Mouse (Mus musculus) cortical plate, adult 2 months (tissue): ENCODE results near the gene Fars2. TPM values are rescaled to one million over a fixed set of nuclear protein-coding genes. Genes with fewer than 3 reads are reported as not detected.

ENCODE experiments used
- H3K27ac ChIP-seq: fragments of 200-500 bp; 2 replicates; pipeline ENCODE4 v1.5.1; 2012; ENCODE audit warnings: low read length, control low read depth, inconsistent platforms; ENCODE audit not compliant: insufficient read depth
- H3K4me1 ChIP-seq: fragments of 200-500 bp; 2 replicates; pipeline ENCODE4 v1.6.1; 2011; ENCODE audit warnings: low read length; ENCODE audit not compliant: control insufficient read depth, insufficient read depth
- H3K4me3 ChIP-seq: fragments of 200-500 bp; 2 replicates; pipeline ENCODE4 v1.5.1; 2011; ENCODE audit warnings: mild to moderate bottlenecking, low read length, control low read depth; ENCODE audit not compliant: insufficient read depth
- CTCF ChIP-seq: fragments of 200-500 bp; IDR thresholded peaks from 2 replicates; pipeline ENCODE4 v1.5.1; 2011; ENCODE audit warnings: mild to moderate bottlenecking, control low read depth, low read length; ENCODE audit not compliant: insufficient read depth; ENCODE audit errors: extremely low read depth
- POLR2A ChIP-seq: fragments of 200-500 bp; IDR thresholded peaks from 2 replicates; pipeline ENCODE4 v1.6.1; 2011; ENCODE audit warnings: mild to moderate bottlenecking, low read length, control low read depth; ENCODE audit not compliant: insufficient read depth; ENCODE audit errors: extremely low read depth
- polyA plus RNA-seq: library from polyadenylated mRNA; depleted of rRNA; stranded (reverse); fragments of >200 nt; gene quantifications from 2 replicates; pipeline ENCODE4 v1.2.3, GENCODE M21; 2012

The Fars2 gene
- polyA plus RNA-seq, 1 experiment, result 33.1 TPM

DNA sequence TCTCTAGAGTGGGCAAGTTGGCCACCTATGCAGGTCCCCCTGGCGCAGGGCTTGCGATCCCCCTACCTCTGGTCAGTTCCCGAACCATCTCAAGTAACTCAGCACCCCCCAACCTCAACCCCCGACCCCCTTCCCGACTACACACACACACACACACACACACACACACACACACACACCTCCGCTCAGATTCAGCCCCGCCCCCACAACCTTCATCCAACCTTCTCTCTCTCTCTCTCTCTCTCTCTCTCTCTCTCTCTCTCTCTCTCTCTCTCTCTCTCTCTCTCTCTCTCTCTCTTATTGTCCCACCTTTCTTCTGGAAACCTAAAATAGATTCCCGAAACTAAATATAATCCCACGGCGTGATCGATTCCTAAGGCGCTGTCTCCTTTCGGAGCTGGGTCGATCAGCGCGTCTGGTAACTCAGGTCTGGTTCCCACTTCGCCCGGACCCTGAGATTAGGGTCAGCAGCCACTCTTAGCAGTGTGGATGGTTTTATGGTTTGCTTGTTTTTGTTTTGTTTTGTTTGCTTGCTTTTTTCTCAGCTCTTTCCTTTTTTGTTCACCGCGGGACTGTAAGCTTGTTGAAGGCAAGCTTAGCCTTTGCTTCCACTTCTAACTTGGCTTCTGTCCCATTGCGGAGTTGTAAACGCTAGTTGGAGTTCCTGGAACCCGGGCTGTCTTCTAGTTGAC lies 610.7 kb downstream of the Fars2 start:
- H3K4me1 ChIP-seq, result peaks cover 2% of the 10 kb centered on the region; the same call in 1 of the 2 replicates
- TF ChIP-seq CTCF, result no peak
- TF ChIP-seq POLR2A, result no peak
- H3K4me3 ChIP-seq, result peak overlapping the region; percentile 17; the same call in 1 of the 2 replicates
- H3K27ac ChIP-seq, result peak overlapping the region; percentile 44; the same call in 1 of the 2 replicates

DNA sequence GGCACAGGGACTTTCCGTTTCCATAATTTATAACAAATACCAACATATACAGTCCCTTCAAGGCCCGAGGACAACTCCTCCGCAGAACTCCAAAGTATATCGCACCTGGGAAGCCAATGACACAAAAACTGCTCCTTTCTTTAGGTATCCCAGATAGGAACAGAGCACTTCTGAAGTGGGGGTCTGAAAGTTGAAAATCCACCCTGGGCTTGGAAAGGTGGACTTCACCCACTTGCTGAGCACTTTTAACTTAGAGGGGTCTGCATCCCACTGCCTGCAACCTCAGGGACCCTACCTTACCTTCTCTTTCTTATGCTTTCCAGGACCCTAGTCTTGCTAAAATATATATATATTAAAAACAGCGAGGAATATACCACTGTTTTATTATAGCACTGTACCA lies 611.3 kb downstream of the Fars2 start:
- no peak overlapping the region for H3K4me3 ChIP-seq
- TF ChIP-seq CTCF (no peak), POLR2A (no peak)
- H3K4me1 ChIP-seq, result peaks cover 2% of the 10 kb centered on the region; the same call in 1 of the 2 replicates
- no peak overlapping the region for H3K27ac ChIP-seq

DNA sequence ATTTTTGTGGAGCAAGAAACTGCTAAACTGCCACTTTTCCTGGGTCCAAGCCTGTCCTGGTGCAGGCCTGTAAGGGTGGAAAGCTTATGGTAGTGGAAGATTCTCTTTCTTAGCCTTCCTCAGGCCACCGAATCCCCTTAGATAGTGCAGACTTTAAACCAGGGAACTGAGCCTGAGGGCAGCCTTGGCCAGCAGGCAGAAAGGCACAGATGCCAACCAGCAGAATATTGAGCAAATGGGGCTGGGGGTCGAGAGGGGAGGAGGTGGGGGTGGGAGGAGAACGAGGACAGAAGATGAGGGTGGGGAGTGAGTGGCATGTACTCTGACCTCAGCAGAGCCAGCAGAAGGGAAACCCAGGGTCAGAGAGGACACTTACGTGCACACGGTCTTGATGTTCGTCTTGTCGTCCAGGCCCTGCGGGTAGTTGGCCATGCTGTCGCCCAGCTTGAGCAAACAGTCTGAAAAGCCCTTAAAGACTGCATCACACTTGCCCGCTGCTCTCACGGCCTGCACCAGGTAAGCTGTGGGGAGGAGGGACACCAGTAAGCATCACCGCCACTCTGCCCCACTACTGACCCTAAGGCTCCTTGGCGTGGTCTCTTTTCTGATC lies 612.6 kb downstream of the Fars2 start:
- Histone ChIP-seq H3K4me1 (peaks cover 2% of the 10 kb centered on the region; the same call in 1 of the 2 replicates), H3K4me3 (peak overlapping the region; percentile 55; the same call in 1 of the 2 replicates), H3K27ac (peak overlapping the region; percentile 47; the same call in 1 of the 2 replicates)
- no peak for TF ChIP-seq POLR2A
- no peak for TF ChIP-seq CTCF

DNA sequence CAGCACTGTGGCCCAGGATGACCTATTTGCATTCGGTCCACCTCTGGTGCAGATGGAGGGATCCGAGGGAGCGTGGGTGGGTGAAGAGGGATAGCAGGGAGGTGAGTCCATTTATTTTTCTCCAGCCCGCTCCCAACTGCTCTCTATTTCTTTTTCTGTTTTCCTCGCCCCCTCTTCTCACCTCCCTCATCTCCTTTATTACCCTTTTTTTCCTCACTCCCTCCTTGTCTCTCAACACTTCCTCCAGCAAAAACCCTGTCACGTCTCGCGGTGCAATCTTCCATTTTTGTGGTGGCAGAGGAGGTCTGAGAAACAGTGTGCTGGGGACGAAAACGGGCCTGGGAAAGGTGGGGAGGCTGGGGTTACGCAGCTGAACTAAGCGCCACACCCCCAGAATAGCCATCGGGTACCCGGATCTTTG lies 613.1 kb downstream of the Fars2 start:
- peak overlapping the region; percentile 47; the same call in 1 of the 2 replicates for H3K27ac ChIP-seq
- no peaks in the 10 kb centered on the region; the same call in 1 of the 2 replicates for H3K4me1 ChIP-seq
- peak overlapping the region; percentile 55; the same call in 1 of the 2 replicates for H3K4me3 ChIP-seq
- no peak for TF ChIP-seq CTCF
- TF ChIP-seq POLR2A, result 0 out of 2 replicates have a peak, but pooled peaks have one; percentile 3

DNA sequence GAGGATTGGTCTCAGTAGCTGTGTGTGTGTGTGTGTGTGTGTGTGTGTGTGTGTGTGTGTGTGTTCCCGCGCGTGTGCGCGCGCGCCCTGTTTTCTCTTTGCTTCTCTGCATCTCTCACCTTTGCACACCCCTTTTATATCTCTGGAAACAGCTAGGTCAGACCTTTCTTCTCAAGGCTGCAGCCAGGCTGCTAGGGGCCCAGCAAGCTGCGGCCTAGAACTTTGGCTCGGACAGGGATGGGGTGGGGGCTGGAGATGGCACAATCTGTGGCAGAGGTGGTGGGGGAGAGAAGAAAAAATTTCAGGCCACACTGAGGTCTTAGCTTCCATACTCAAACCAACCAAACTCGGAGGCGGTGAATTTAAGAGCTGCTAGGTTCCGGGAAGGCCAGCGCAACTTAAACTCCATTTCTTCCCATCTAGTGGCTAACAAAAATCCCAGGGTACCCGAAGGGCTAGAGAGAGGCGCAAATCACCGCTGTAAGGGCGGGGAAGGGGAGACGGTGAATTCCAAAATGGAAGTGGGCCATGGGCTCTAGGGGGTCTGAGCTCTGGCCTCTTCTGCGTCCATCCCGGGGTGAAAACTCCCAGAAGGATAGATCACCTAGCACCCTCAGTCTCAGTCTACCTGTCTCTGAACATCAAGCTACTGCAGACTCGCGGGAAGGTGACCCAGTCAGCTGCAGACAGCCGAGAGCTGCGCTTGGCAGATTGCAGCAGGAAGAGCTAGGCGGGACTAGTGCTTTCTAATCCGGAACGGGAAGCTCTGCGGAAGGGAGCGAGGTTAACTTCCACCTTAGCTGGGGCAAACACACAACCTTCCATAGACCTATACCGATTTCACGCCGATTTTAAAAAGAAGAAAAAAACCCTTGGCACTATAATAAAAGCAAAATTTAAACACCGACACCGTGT lies 614.1 kb downstream of the Fars2 start:
- Histone ChIP-seq H3K27ac (peak overlapping the region; percentile 86), H3K4me1 (no peaks in the 10 kb centered on the region), H3K4me3 (peak overlapping the region; percentile 55)
- peak; percentile 62 for TF ChIP-seq POLR2A
- no peak for TF ChIP-seq CTCF

DNA sequence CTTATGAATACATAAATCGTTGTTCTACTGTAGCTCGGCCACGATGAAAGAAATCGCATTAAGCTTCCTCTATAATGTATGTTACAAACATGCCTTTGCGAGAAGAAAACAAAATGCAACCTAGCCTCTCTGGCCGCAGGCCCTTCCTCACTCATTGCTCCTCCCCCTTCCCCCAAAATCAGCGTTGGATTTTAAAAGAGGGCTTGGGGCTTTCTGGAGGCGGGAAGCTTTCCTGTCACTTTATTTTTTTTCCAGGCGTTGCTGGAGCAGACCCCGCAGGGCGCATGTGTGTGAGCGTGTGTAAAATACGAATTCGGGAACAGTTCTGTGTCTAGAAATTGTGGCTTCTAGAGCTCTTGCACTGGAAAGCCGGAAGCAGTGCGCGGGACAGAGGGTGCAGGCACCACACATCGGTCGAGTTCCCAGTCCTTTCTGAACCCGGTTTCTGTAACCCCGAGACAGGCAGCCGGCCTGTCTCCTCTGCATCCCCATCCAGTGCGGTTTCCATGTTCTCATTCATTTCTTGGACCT lies 614.8 kb downstream of the Fars2 start:
- Histone ChIP-seq H3K4me1 (no peaks in the 10 kb centered on the region), H3K27ac (peak overlapping the region; percentile 86), H3K4me3 (peak overlapping the region; percentile 55)
- TF ChIP-seq POLR2A (peak; percentile 41; the same call in 1 of the 2 replicates), CTCF (no peak)

DNA sequence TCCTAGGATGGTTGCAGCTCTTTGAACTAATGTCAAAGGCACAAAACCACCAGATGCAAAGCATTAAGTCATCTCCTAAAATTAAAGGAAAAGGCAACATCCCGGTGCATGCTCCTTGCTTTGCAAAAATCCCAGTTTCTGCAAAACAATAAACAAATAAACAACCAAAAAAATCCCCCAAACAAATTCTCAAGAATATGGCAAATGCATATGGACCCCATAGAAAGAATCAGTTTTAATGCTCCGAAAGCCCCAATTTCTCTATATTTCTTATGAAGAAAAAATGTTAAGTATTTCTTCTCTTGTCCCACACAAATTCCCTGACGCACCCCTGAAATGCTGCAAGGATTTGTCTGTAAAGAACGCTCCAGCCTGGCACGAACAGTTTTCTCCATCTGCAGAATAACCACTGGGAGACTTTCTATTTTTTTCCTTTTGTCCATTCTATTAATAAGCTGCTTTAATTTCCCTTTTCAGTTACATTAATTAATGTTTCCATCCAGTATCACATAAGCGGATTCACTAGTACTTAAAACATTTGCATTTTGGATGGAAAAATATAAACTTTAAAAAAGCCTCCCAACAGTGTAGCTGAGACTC lies 615.8 kb downstream of the Fars2 start:
- TF ChIP-seq POLR2A (no peak), CTCF (no peak)
- Histone ChIP-seq H3K4me3 (peak overlapping the region; percentile 55), H3K27ac (peak overlapping the region; percentile 82; the same call in 1 of the 2 replicates), H3K4me1 (no peaks in the 10 kb centered on the region)

DNA sequence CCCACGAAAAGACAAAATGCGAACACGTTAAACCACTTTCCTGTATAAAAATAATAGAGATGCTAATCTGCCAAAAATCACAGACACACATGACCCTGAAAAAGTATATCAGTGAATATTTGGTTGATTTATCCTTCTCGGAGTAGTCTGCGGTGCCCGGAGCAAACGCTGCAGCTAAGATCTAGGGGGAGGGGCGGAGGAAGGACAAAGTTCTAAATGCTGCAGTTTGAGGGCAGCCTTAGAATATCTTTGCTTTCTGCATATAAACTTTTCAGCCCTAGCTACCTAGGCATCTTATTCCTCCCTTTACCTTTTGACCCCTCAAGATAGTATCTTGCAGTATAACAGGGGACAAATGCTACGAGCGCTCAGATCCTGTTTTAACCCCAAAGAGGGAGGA lies 616.4 kb downstream of the Fars2 start:
- Histone ChIP-seq H3K27ac (peak overlapping the region; percentile 82), H3K4me3 (peak overlapping the region; percentile 55), H3K4me1 (no peaks in the 10 kb centered on the region)
- no peak for TF ChIP-seq POLR2A
- TF ChIP-seq CTCF, result no peak

DNA sequence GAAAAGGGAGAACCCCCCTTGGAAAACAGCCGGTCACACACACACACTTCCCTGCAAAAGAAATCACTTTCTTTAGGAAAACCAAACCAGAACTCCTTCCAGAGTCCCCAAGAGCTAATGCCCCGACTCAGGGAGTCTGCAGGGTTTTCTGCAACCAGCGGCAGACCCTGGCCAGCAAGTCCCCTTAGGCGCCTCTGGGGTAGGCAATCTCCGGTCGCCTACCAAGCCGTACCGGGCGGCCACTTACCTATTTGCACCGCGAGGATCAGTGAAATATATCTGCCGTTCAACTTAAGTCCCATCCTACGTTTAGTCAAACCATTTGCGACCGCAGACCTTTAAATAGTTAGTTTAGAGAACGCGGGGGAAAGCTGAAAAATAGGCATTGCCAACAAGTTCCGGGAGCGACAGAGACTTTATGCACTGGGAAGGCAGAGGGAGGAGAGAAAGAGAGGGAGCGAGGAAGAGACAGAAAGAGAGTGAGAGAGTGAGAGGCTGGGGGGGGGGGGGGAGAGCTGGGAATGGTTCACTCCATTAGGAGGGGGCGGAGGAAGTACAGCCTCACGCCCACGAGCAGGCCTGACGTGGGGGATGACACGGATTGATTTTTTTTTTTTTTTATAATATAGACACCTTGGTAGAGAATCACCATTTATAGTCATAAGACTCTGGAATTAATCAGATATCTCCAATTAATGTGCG lies 616.9 kb downstream of the Fars2 start:
- peak; percentile 41; the same call in 1 of the 2 replicates for TF ChIP-seq POLR2A
- no peak for TF ChIP-seq CTCF
- H3K4me1 ChIP-seq, result no peaks in the 10 kb centered on the region
- H3K4me3 ChIP-seq, result peak overlapping the region; percentile 55
- H3K27ac ChIP-seq, result peak overlapping the region; percentile 82
